17 mouse cellular contexts compared by ENCODE assay signal in the genomic region with DNA sequence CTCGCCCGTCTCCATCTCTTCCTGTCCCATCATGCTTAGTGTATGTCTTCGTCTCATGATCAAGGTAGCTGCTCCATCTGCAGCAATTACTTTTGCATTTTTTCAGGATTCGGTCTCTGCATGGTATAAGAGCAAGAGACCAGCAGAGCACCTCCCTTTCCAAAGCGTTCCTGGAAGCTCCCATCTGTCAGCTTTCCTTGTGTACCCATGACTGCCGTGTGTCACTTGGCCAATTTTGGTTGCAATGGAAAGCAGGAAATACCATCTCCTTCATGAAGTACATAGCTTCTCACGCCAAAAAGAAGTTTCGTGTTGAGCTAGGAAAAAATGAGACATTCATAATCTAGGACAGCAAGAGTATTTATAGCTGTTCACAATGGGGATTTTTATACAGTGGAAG.
A peak's percentile ranks its signal among the peaks of the same experiment; 100 is the strongest.
DNase-seq lines count a peak whose midpoint lies in the region; ATAC-seq lines count a peak whose summit lies in the region.
"Had no signal": no experiment of that assay in that cellular context is flagged by ENCODE, and none has a peak within 500 bp of the region (broad histone marks: within the 10 kb centered on the region; RNA-seq: fewer than 3 reads in every experiment).

No protein-coding gene starts in this region.

- ATAC-seq in cerebellum, adult (ENCODE audit: insufficient number of reproducible peaks, low FRiP score, low TSS enrichment), result 0 out of 2 replicates have a peak, but pooled peaks have one; percentile 21
- ATAC-seq: CD4-positive, CD25-positive, alpha-beta regulatory T cell, adult 4 months; forebrain, embryonic 13.5 days; forebrain, postnatal 0 days; hindbrain, postnatal 0 days had no signal

- no peak for DNase-seq in cerebellum, adult 9-11 months
- peak; percentile 11 to 13 for DNase-seq in cerebellum, postnatal 36 days
- no peak for DNase-seq in cerebellum, adult 11-12 months
- DNase-seq in layer of hippocampus, adult 9-11 months, result peak; percentile 45
- no peak for DNase-seq in layer of hippocampus, adult 11-12 months (ENCODE audit: low spot score)
- peak; percentile 84 for DNase-seq in brain, adult 2 months (ENCODE audit: low read depth, low spot score)
- DNase-seq: adrenal gland, adult 8-10 months; B cell, adult 2 months; cerebellum, adult 9-10 months; forebrain, postnatal 0 days; gastrocnemius, postnatal 36 days; heart, adult 18-20 months; heart, postnatal 14 days had no signal

Comparison
In these comparisons a context has a peak if more than half of its experiments do, and no peak if none do; other contexts are left out.
1. DNase-seq: peak in cerebellum, postnatal 36 days (2 of 2), layer of hippocampus, adult 9-11 months (single experiment) and brain, adult 2 months (single experiment); none in cerebellum, adult 9-11 months (single experiment), cerebellum, adult 11-12 months (single experiment) and layer of hippocampus, adult 11-12 months (single experiment).